Mouse (Mus musculus): ENCODE data around the gene Med4. TPM values are rescaled to one million over a fixed set of nuclear protein-coding genes. Genes with fewer than 3 reads are reported as not detected.

Med4 gene
- polyA plus RNA-seq, 1 experiment from 2014 or later, result 55.5 TPM

GRCm38 (mm10) chr14:73548051-73548450 lies 38.2 kb downstream of the Med4 start, which contains the start of gene Nudt15:
Gene Nudt15, minus strand, starts transcription at chr14:73548242.
- no peak for ATAC-seq (replicated peaks; ENCODE audit: extremely low read depth, insufficient read depth, low FRiP score)
- H3K36me3 ChIP-seq (ENCODE audit: control insufficient read depth, insufficient read depth), result no peaks in the 10 kb centered on the region
- WGBS, result 84% methylated on average over 3 of the region's 3 CpGs

GRCm38 (mm10) chr14:73550291-73550690 lies 40.5 kb downstream of the Med4 start:
- WGBS, result 59% methylated on average over 3 of the region's 3 CpGs
- no peak for ATAC-seq (replicated peaks; ENCODE audit: extremely low read depth, insufficient read depth, low FRiP score)
- no peaks in the 10 kb centered on the region for H3K27me3 ChIP-seq (ENCODE audit: control insufficient read depth, insufficient read depth, low read length)
- peaks cover 11% of the 10 kb centered on the region for H3K4me1 ChIP-seq (ENCODE audit: control insufficient read depth, insufficient read depth, low read length)
- no peak overlapping the region for H3K4me3 ChIP-seq (ENCODE audit: low read length)
- H3K9me3 ChIP-seq (replicated peaks; ENCODE audit: control insufficient read depth, low read length), result no peaks in the 10 kb centered on the region
- H3K9ac ChIP-seq (ENCODE audit: low read length), result no peak overlapping the region
- no peaks in the 10 kb centered on the region for H3K36me3 ChIP-seq (ENCODE audit: control insufficient read depth, insufficient read depth)
- H3K4me2 ChIP-seq (ENCODE audit: low read depth, low read length), result no peak overlapping the region
- H3K27ac ChIP-seq (ENCODE audit: low read length), result no peak overlapping the region

More at GRCm38 (mm10) chr14:73548051-73548450, 38.2 kb downstream of the Med4 start, which contains the start of gene Nudt15:
- H3K27ac ChIP-seq (ENCODE audit: low read length), result no peak within 1 kb of the TSS
- no peak within 1 kb of the TSS for H3K4me2 ChIP-seq (ENCODE audit: low read depth, low read length)
- no peaks in the 10 kb centered on the region for H3K9me3 ChIP-seq (replicated peaks; ENCODE audit: control insufficient read depth, low read length)
- no peaks in the 10 kb centered on the region for H3K27me3 ChIP-seq (ENCODE audit: control insufficient read depth, insufficient read depth, low read length)
- no peak within 1 kb of the TSS for H3K9ac ChIP-seq (ENCODE audit: low read length)
- H3K4me3 ChIP-seq (ENCODE audit: low read length), result no peak within 1 kb of the TSS
- no peaks in the 10 kb centered on the region for H3K4me1 ChIP-seq (ENCODE audit: control insufficient read depth, insufficient read depth, low read length)

GRCm38 (mm10) chr14:73550732-73551131 lies 40.9 kb downstream of the Med4 start:
- Histone ChIP-seq H3K9ac (ENCODE audit: low read length) (no peak overlapping the region), H3K27me3 (ENCODE audit: control insufficient read depth, insufficient read depth, low read length) (no peaks in the 10 kb centered on the region), H3K27ac (ENCODE audit: low read length) (no peak overlapping the region), H3K4me1 (ENCODE audit: control insufficient read depth, insufficient read depth, low read length) (peaks cover 11% of the 10 kb centered on the region), H3K9me3 (replicated peaks; ENCODE audit: control insufficient read depth, low read length) (no peaks in the 10 kb centered on the region), H3K36me3 (ENCODE audit: control insufficient read depth, insufficient read depth) (no peaks in the 10 kb centered on the region), H3K4me2 (ENCODE audit: low read depth, low read length) (no peak overlapping the region), H3K4me3 (ENCODE audit: low read length) (no peak overlapping the region)
- WGBS, result 51% methylated on average over 8 of the region's 8 CpGs
- ATAC-seq (replicated peaks; ENCODE audit: extremely low read depth, insufficient read depth, low FRiP score), result no peak

- peaks cover 11% of the 10 kb centered on the region for H3K4me1 ChIP-seq (ENCODE audit: control insufficient read depth, insufficient read depth, low read length)
- H3K4me3 ChIP-seq (ENCODE audit: low read length), result no peak overlapping the region
- no peaks in the 10 kb centered on the region for H3K27me3 ChIP-seq (ENCODE audit: control insufficient read depth, insufficient read depth, low read length)
- H3K27ac ChIP-seq (ENCODE audit: low read length), result no peak overlapping the region
- no peaks in the 10 kb centered on the region for H3K9me3 ChIP-seq (replicated peaks; ENCODE audit: control insufficient read depth, low read length)
- 73% methylated on average over 6 of the region's 6 CpGs for WGBS
- no peak overlapping the region for H3K9ac ChIP-seq (ENCODE audit: low read length)
- H3K4me2 ChIP-seq (ENCODE audit: low read depth, low read length), result no peak overlapping the region
- 0 out of 2 replicates have a peak, but pooled peaks cover under 1% of the 10 kb centered on the region for H3K36me3 ChIP-seq (ENCODE audit: control insufficient read depth, insufficient read depth)
- no peak for ATAC-seq (replicated peaks; ENCODE audit: extremely low read depth, insufficient read depth, low FRiP score)
Observed at GRCm38 (mm10) chr14:73551164-73551563, 41.3 kb downstream of the Med4 start.

GRCm38 (mm10) chr14:73552341-73553121 lies 42.7 kb downstream of the Med4 start:
- ATAC-seq (replicated peaks; ENCODE audit: extremely low read depth, insufficient read depth, low FRiP score), result peak; percentile 96
- WGBS, result 3% methylated on average over 61 of the region's 61 CpGs
- H3K4me1 ChIP-seq (ENCODE audit: control insufficient read depth, insufficient read depth, low read length), result peaks cover 11% of the 10 kb centered on the region
- 0 out of 2 replicates have a peak, but pooled peaks cover 3% of the 10 kb centered on the region for H3K36me3 ChIP-seq (ENCODE audit: control insufficient read depth, insufficient read depth)
- H3K4me3 ChIP-seq (ENCODE audit: low read length), result peak overlapping the region; percentile 100
- peak overlapping the region; percentile 88 for H3K27ac ChIP-seq (ENCODE audit: low read length)
- peak overlapping the region; percentile 99 for H3K9ac ChIP-seq (ENCODE audit: low read length)
- H3K9me3 ChIP-seq (replicated peaks; ENCODE audit: control insufficient read depth, low read length), result no peaks in the 10 kb centered on the region
- peak overlapping the region; percentile 88 for H3K4me2 ChIP-seq (ENCODE audit: low read depth, low read length)
- H3K27me3 ChIP-seq (ENCODE audit: control insufficient read depth, insufficient read depth, low read length), result no peaks in the 10 kb centered on the region

GRCm38 (mm10) chr14:73553122-73553696 lies 43.4 kb downstream of the Med4 start:
- H3K27me3 ChIP-seq (ENCODE audit: control insufficient read depth, insufficient read depth, low read length), result no peaks in the 10 kb centered on the region
- peak overlapping the region; percentile 88 for H3K27ac ChIP-seq (ENCODE audit: low read length)
- peaks cover 11% of the 10 kb centered on the region for H3K4me1 ChIP-seq (ENCODE audit: control insufficient read depth, insufficient read depth, low read length)
- H3K4me2 ChIP-seq (ENCODE audit: low read depth, low read length), result peak overlapping the region; percentile 88
- peak; percentile 46 for ATAC-seq (replicated peaks; ENCODE audit: extremely low read depth, insufficient read depth, low FRiP score)
- peak overlapping the region; percentile 100 for H3K4me3 ChIP-seq (ENCODE audit: low read length)
- WGBS, result 1% methylated on average over 10 of the region's 10 CpGs
- H3K9me3 ChIP-seq (replicated peaks; ENCODE audit: control insufficient read depth, low read length), result no peaks in the 10 kb centered on the region
- H3K9ac ChIP-seq (ENCODE audit: low read length), result peak overlapping the region; percentile 99
- H3K36me3 ChIP-seq (ENCODE audit: control insufficient read depth, insufficient read depth), result 0 out of 2 replicates have a peak, but pooled peaks cover 3% of the 10 kb centered on the region

Other genes starting within 250 kb of the Med4 start
- gene Rb1, start 184.2 kb upstream of the Med4 start, polyA plus RNA-seq (2015; fragmentation: Nextera tagmentation; extraction: Ambion mirVana), result 12.2 and 16.0 TPM in 2 replicates
- gene Itm2b, start 124.7 kb upstream of the Med4 start, polyA plus RNA-seq (2015; fragmentation: Nextera tagmentation; extraction: Ambion mirVana), result 757 and 885 TPM in 2 replicates
- 263 and 286 TPM in 2 replicates for gene Sucla2, start 15.3 kb downstream of the Med4 start, polyA plus RNA-seq (2015; fragmentation: Nextera tagmentation; extraction: Ambion mirVana)
- gene Nudt15, start 38.2 kb downstream of the Med4 start, polyA plus RNA-seq (2015; fragmentation: Nextera tagmentation; extraction: Ambion mirVana), result 3.8 and 4.1 TPM in 2 replicates
- not detected in 2 replicates for gene Gm21750, start 151.2 kb downstream of the Med4 start, polyA plus RNA-seq (2015; fragmentation: Nextera tagmentation; extraction: Ambion mirVana)